Mouse (Mus musculus) neural tube, embryonic 12.5 days (tissue): ENCODE results near the gene Cdh8. TPM values are rescaled to one million over a fixed set of nuclear protein-coding genes. Genes with fewer than 3 reads are reported as not detected.
A peak's percentile ranks its signal among the peaks of the same experiment; 100 is the strongest.
"Not testable (repeated sequence)": the region's sequence is repeated elsewhere in the genome, so short reads cannot be mapped to it uniquely, and the experiment has no call there.

ENCODE experiments used
- ATAC-seq: fragments of 200-750 bp; cut with Nextera tagmentation; 2 replicates; pipeline ENCODE4 v1.8.0; 2017; ENCODE audit warnings: low read depth, mild to moderate bottlenecking, moderate TSS enrichment, moderate library complexity; ENCODE audit not compliant: low FRiP score
- H3K27ac ChIP-seq: fragments of 300-500 bp; sonication (generic); 2 replicates; pipeline ENCODE4 v1.5.1; 2016
- H3K27me3 ChIP-seq: fragments of 300-500 bp; sonication (generic); replicated peaks from 2 replicates; pipeline ENCODE4 v1.6.1; 2016; ENCODE audit warnings: mild to moderate bottlenecking
- H3K36me3 ChIP-seq: fragments of 300-500 bp; sonication (generic); 2 replicates; pipeline ENCODE4 v1.6.1; 2016; ENCODE audit warnings: mild to moderate bottlenecking
- H3K4me1 ChIP-seq: fragments of 300-500 bp; sonication (generic); 2 replicates; pipeline ENCODE4 v1.6.1; 2016
- H3K4me2 ChIP-seq: fragments of 300-500 bp; sonication (generic); replicated peaks from 2 replicates; pipeline ENCODE4 v1.6.1; 2016; ENCODE audit warnings: mild to moderate bottlenecking
- H3K4me3 ChIP-seq: fragments of 300-500 bp; sonication (generic); 2 replicates; pipeline ENCODE4 v1.5.1; 2016
- H3K9ac ChIP-seq: fragments of 300-500 bp; sonication (generic); 2 replicates; pipeline ENCODE4 v1.6.1; 2016; ENCODE audit warnings: mild to moderate bottlenecking
- H3K9me3 ChIP-seq: fragments of 300-500 bp; sonication (generic); 2 replicates; pipeline ENCODE4 v1.6.1; 2016; ENCODE audit warnings: mild to moderate bottlenecking
- WGBS: fragments of 180-500 bp; shearing (Covaris S2); methylation state at CpG from one replicate; pipeline ENCODE4 v1.1.7; 2016; 5-methylcytosine and 5-hydroxymethylcytosine counted together
- polyA plus RNA-seq: library from polyadenylated mRNA; unstranded; fragments of >200 nt; fragmentation: Nextera tagmentation; extraction: Ambion mirVana; gene quantifications from 2 replicates; pipeline ENCODE4 v1.2.1, GENCODE M21; 2016

Gene Cdh8
- polyA plus RNA-seq, 1 experiment from 2014 or later: 9.5 TPM

GRCm38 (mm10) chr8:99234372-99234771 is 181.9 kb downstream of the Cdh8 start:
- no peak overlapping the region for H3K4me3 ChIP-seq
- no peaks in the 10 kb centered on the region for H3K4me1 ChIP-seq
- no peaks in the 10 kb centered on the region for H3K36me3 ChIP-seq
- 48% methylated on average over 4 of the region's 4 CpGs for WGBS
- H3K27ac ChIP-seq: no peak overlapping the region
- 0 out of 2 replicates have a peak, but pooled peaks have one; percentile 39 for ATAC-seq
- no peak overlapping the region for H3K4me2 ChIP-seq
- no peaks in the 10 kb centered on the region for H3K9me3 ChIP-seq
- H3K27me3 ChIP-seq: no peaks in the 10 kb centered on the region
- H3K9ac ChIP-seq: no peak overlapping the region

- 53% methylated on average over 6 of the region's 6 CpGs for WGBS
- no peaks in the 10 kb centered on the region for H3K27me3 ChIP-seq
- ATAC-seq: no peak
- no peaks in the 10 kb centered on the region for H3K36me3 ChIP-seq
- no peaks in the 10 kb centered on the region for H3K4me1 ChIP-seq
- no peak overlapping the region for H3K4me3 ChIP-seq
- no peak overlapping the region for H3K4me2 ChIP-seq
- H3K9ac ChIP-seq: no peak overlapping the region
- H3K27ac ChIP-seq: no peak overlapping the region
- H3K9me3 ChIP-seq: no peaks in the 10 kb centered on the region
Measured at GRCm38 (mm10) chr8:99223697-99224096, 192.6 kb downstream of the Cdh8 start.

GRCm38 (mm10) chr8:99205194-99205593 is 211.1 kb downstream of the Cdh8 start:
- Histone ChIP-seq H3K9ac (no peak overlapping the region), H3K27ac (no peak overlapping the region), H3K27me3 (no peaks in the 10 kb centered on the region), H3K4me3 (no peak overlapping the region), H3K9me3 (no peaks in the 10 kb centered on the region), H3K4me1 (no peaks in the 10 kb centered on the region), H3K36me3 (no peaks in the 10 kb centered on the region), H3K4me2 (no peak overlapping the region)
- no peak for ATAC-seq
- WGBS: 81% methylated on average over 7 of the region's 7 CpGs

GRCm38 (mm10) chr8:99190643-99191042 is 225.6 kb downstream of the Cdh8 start:
- Histone ChIP-seq H3K27ac (no peak overlapping the region), H3K9ac (no peak overlapping the region), H3K4me2 (no peak overlapping the region), H3K4me1 (no peaks in the 10 kb centered on the region), H3K36me3 (no peaks in the 10 kb centered on the region), H3K4me3 (no peak overlapping the region), H3K9me3 (no peaks in the 10 kb centered on the region), H3K27me3 (no peaks in the 10 kb centered on the region)
- ATAC-seq: no peak
- WGBS: 89% methylated on average over 2 of the region's 2 CpGs

GRCm38 (mm10) chr8:99186879-99187278 is 229.4 kb downstream of the Cdh8 start:
- Histone ChIP-seq H3K36me3 (no peaks in the 10 kb centered on the region), H3K27ac (no peak overlapping the region), H3K4me2 (no peak overlapping the region), H3K9ac (no peak overlapping the region), H3K27me3 (no peaks in the 10 kb centered on the region), H3K4me1 (no peaks in the 10 kb centered on the region), H3K9me3 (no peaks in the 10 kb centered on the region), H3K4me3 (no peak overlapping the region)
- WGBS: 91% methylated on average over 5 of the region's 5 CpGs
- no peak for ATAC-seq

- Histone ChIP-seq H3K27me3 (no peaks in the 10 kb centered on the region), H3K9ac (no peak overlapping the region), H3K27ac (no peak overlapping the region), H3K36me3 (no peaks in the 10 kb centered on the region), H3K4me3 (no peak overlapping the region), H3K4me1 (no peaks in the 10 kb centered on the region), H3K4me2 (no peak overlapping the region), H3K9me3 (no peaks in the 10 kb centered on the region)
- ATAC-seq: no peak
Measured at GRCm38 (mm10) chr8:99184186-99184585, 232.1 kb downstream of the Cdh8 start.

GRCm38 (mm10) chr8:99166966-99167365 is 249.3 kb downstream of the Cdh8 start:
- no peak overlapping the region for H3K4me3 ChIP-seq
- no peak overlapping the region for H3K4me2 ChIP-seq
- no peak for ATAC-seq
- no peaks in the 10 kb centered on the region for H3K9me3 ChIP-seq
- WGBS: 67% methylated on average over 3 of the region's 3 CpGs
- H3K4me1 ChIP-seq: no peaks in the 10 kb centered on the region
- no peaks in the 10 kb centered on the region for H3K36me3 ChIP-seq
- H3K27ac ChIP-seq: no peak overlapping the region
- H3K9ac ChIP-seq: no peak overlapping the region
- no peaks in the 10 kb centered on the region for H3K27me3 ChIP-seq

GRCm38 (mm10) chr8:99161633-99162032 is 254.6 kb downstream of the Cdh8 start:
- no peaks in the 10 kb centered on the region for H3K36me3 ChIP-seq
- H3K27ac ChIP-seq: no peak overlapping the region
- no peak overlapping the region for H3K4me2 ChIP-seq
- H3K4me3 ChIP-seq: no peak overlapping the region
- no peak for ATAC-seq
- WGBS: 74% methylated on average over 4 of the region's 4 CpGs
- no peaks in the 10 kb centered on the region for H3K4me1 ChIP-seq
- no peaks in the 10 kb centered on the region for H3K9me3 ChIP-seq
- no peaks in the 10 kb centered on the region for H3K27me3 ChIP-seq
- no peak overlapping the region for H3K9ac ChIP-seq

- no peak for ATAC-seq
- no peaks in the 10 kb centered on the region for H3K27me3 ChIP-seq
- no peak overlapping the region for H3K27ac ChIP-seq
- H3K9me3 ChIP-seq: no peaks in the 10 kb centered on the region
- 91% methylated on average over 6 of the region's 6 CpGs for WGBS
- no peak overlapping the region for H3K9ac ChIP-seq
- no peaks in the 10 kb centered on the region for H3K36me3 ChIP-seq
- no peak overlapping the region for H3K4me2 ChIP-seq
- no peak overlapping the region for H3K4me3 ChIP-seq
- H3K4me1 ChIP-seq: no peaks in the 10 kb centered on the region
Measured at GRCm38 (mm10) chr8:99145436-99145835, 270.8 kb downstream of the Cdh8 start.

GRCm38 (mm10) chr8:99144761-99145160 is 271.5 kb downstream of the Cdh8 start:
- H3K4me2 ChIP-seq, H3K4me1 ChIP-seq, ATAC-seq, H3K27me3 ChIP-seq, H3K9ac ChIP-seq, H3K9me3 ChIP-seq, H3K27ac ChIP-seq, H3K4me3 ChIP-seq, H3K36me3 ChIP-seq: not testable (repeated sequence)
- WGBS: 68% methylated on average over 1 of the region's 1 CpGs

- H3K4me1 ChIP-seq: no peaks in the 10 kb centered on the region
- H3K27ac ChIP-seq: no peak overlapping the region
- H3K9me3 ChIP-seq: no peaks in the 10 kb centered on the region
- no peaks in the 10 kb centered on the region for H3K36me3 ChIP-seq
- WGBS: 81% methylated on average over 2 of the region's 2 CpGs
- H3K27me3 ChIP-seq: no peaks in the 10 kb centered on the region
- H3K4me2 ChIP-seq: no peak overlapping the region
- H3K9ac ChIP-seq: no peak overlapping the region
- no peak for ATAC-seq
- H3K4me3 ChIP-seq: no peak overlapping the region
Measured at GRCm38 (mm10) chr8:99098453-99098852, 317.8 kb downstream of the Cdh8 start.

- H3K27me3 ChIP-seq: no peaks in the 10 kb centered on the region
- H3K27ac ChIP-seq: no peak overlapping the region
- H3K9ac ChIP-seq: no peak overlapping the region
- no peak overlapping the region for H3K4me3 ChIP-seq
- H3K36me3 ChIP-seq: no peaks in the 10 kb centered on the region
- no peak for ATAC-seq
- no peak overlapping the region for H3K4me2 ChIP-seq
- H3K9me3 ChIP-seq: no peaks in the 10 kb centered on the region
- no peaks in the 10 kb centered on the region for H3K4me1 ChIP-seq
Measured at GRCm38 (mm10) chr8:99051344-99051743, 364.9 kb downstream of the Cdh8 start.

GRCm38 (mm10) chr8:99048664-99049363 is 367.5 kb downstream of the Cdh8 start:
- H3K9ac ChIP-seq: no peak overlapping the region
- H3K27me3 ChIP-seq: no peaks in the 10 kb centered on the region
- 78% methylated on average over 8 of the region's 8 CpGs for WGBS
- H3K4me3 ChIP-seq: no peak overlapping the region
- H3K27ac ChIP-seq: no peak overlapping the region
- no peaks in the 10 kb centered on the region for H3K36me3 ChIP-seq
- no peaks in the 10 kb centered on the region for H3K4me1 ChIP-seq
- no peaks in the 10 kb centered on the region for H3K9me3 ChIP-seq
- ATAC-seq: no peak
- no peak overlapping the region for H3K4me2 ChIP-seq
